Mouse (Mus musculus) lung, adult 2 months (tissue): ENCODE measurements around the gene Lasp1.

Experiments used
- CTCF ChIP-seq: fragments of 200-500 bp; IDR thresholded peaks from 2 replicates; pipeline ENCODE4 v1.5.1; 2011; ENCODE audit warnings: mild to moderate bottlenecking, low read length, control low read depth; ENCODE audit not compliant: insufficient read depth
- POLR2A ChIP-seq: fragments of 200-500 bp; IDR thresholded peaks from 2 replicates; pipeline ENCODE4 v1.6.1; 2011; ENCODE audit warnings: low read depth, mild to moderate bottlenecking, control low read depth, low read length, borderline replicate concordance; ENCODE audit errors: extremely low read depth

DNA sequence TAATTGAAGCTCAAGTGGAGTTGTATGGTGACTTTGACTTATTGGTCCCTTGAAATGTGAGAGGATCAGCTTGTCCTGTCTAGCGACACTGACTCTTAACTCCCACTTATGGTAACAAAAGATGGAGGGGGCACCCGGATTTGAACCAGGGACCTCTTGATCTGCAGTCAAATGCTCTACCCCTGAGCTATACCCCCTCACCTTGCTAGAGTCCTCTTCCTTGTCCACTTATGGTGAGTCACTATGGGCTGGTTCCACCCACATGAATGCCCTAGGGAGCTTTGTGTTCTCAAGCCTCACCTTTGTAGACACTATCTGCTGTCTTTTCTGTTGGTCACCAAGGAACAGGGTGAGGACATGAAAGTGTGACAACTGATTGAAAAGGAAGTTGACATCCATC lies 29.1 kb upstream of the Lasp1 start:
- TF ChIP-seq CTCF (no peak), POLR2A (no peak)
